Mouse (Mus musculus) c-Kit-positive CD71-positive TER-119-negative erythroid progenitor cells, embryonic 14.5 days (primary cell): ENCODE results near the gene Klf15.

Experiments
- DNase-seq: peaks from one replicate; pipeline ENCODE4 v3.0.0-alpha.2; 2013; ENCODE audit warnings: low read depth

Klf15 gene

GRCm38 (mm10) chr6:90494155-90494554 lies 31.8 kb downstream of the Klf15 start:
- no peak for DNase-seq

GRCm38 (mm10) chr6:90494566-90494965 lies 32.2 kb downstream of the Klf15 start:
- DNase-seq, result no peak

DNA sequence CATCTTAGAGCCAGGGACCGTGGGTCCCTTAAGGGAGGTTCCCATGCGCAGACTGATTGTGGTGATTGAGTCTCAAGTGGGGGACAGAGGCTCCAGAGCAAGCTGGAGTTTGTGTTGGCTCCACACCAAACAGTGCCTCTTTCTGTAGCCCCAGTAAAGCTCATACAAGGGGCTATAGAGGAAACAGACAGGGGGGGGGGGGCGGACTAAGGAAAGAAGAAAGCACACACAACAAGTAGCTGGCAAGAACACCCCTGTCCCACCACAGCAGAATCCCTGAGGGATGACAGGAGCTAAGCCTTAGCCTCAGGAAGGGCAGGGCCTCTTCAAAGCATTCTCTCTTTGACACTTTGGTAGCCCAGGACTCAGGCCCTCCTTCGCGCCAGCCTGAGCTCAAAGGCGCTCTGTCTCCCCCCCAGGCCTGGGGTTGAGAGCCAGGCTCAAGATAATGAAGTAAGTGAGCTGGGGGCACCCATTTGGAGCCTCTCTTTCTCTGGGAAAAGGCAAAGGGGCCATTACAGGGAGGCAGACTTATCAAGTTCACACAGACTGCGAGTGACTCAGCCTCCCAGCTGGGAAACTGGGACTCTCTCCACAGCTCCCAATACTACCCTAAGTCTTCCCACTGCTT lies 33.0 kb downstream of the Klf15 start:
- no peak for DNase-seq

DNA sequence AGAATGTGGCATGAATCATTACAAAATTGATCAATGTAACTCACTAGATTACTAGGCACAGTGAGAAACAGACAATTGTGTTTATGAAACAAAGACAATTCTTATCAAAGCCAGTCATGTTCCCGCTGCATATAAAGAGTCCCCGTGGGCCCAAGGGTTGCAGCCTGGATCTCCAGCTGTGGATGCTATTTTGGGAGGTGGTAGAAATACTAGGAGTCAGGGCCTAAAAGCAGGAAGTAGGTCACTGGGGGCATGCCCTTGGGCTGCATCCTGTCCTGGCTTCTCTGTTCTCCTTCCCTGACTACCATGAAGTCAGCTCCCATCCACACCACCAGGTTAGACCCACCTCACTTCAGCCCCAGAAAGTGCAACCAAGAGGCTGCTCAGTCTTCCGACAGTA lies 33.8 kb downstream of the Klf15 start:
- no peak for DNase-seq

- DNase-seq, result no peak
Observed at GRCm38 (mm10) chr6:90499509-90499908, 37.1 kb downstream of the Klf15 start.

DNA sequence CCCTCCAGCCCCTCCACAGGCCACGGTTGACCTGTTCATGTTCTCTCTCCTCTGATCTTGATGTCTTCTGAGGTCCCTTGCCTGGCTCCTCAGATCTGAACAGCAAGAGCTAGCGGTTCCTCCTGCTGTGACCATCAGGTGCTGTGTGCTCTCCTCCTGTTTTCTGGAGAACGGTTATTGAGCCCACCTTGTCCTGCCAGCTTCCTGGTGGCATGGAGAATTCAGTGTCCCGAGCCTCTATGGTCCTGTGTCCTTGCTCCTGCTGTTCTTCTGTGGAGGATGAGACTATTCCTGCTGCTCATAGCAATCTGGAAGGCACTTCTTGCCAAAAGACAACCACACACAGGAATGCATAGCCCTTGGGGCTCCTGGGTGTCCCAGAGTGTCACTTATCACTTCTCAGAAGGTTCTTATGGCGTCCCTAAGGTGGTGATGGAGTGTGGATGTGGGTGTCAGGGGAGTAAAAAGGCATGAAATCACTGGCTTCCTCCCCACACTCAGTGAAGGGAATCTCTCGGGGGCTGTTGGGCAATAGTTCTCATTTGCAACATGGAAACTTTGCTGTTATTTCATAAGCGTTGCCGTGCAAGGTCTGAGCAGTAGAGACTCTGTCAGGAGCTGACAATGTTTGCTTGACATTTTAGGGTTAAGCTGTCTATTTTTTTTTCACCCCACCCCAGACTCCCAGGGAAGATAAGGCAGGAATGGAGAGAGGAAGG lies 39.0 kb downstream of the Klf15 start:
- no peak for DNase-seq

DNA sequence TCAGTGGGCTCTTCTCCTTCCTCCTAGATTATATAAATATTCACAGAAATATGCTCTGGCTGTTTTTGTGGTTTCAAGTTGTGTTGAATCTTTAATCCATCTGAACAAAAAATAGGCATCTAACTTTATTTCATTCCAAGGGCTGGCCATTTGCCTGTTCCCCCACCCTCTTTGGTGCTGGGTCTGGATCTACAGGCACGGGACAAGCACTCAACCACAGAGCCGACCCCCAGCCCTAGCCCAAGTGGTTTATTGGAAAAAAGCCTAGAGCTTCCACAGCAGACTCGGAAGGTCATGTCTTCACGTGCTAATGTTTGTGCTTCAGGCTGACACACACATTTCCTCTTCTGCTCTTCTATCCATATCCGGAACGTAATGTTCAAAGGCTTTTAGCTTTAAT lies 43.5 kb downstream of the Klf15 start:
- DNase-seq, result no peak

GRCm38 (mm10) chr6:90506673-90507311 lies 44.4 kb downstream of the Klf15 start:
- no peak for DNase-seq

DNA sequence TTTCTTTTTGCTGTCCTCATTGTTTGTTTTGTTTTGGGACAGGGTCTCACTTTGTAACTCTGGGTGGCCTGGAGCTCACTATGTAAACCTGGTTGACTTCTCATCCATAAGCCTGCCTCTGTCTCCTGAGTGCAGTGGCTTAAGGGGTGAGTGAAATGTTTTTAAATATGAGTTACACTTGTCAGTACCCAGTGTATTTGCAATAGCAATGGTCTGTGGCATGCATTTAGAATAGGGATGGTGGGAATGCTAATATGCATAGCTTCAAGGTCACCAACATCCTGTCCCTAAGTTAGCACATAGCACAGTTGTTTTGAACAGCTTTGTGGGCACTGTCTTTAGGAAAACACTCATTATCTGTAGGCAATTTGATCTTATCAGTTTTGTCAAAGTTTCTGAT lies 45.1 kb downstream of the Klf15 start:
- no peak for DNase-seq

- DNase-seq, result no peak
Observed at GRCm38 (mm10) chr6:90508197-90508624, 45.8 kb downstream of the Klf15 start.

DNA sequence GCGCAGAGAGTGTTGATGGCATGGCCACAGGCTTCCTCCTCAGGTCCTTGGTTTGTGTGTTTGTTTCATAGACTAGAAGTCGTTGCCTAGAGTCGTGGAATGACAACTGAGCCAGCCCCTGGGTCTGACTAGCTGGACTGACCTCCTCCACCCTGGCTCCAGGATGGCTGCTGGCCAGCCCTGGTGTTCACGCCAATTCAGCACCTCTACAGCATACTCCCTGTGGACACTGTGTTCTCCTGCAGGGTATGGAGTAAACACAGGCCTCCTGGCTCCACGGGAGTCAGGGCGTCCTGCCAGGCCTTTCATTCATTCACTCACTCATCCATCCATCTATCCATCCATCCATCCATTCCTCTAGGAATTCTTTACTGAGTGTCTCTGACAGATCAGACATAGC lies 46.7 kb downstream of the Klf15 start:
- no peak for DNase-seq

GRCm38 (mm10) chr6:90512416-90512815 lies 50.0 kb downstream of the Klf15 start:
- DNase-seq, result no peak

DNA sequence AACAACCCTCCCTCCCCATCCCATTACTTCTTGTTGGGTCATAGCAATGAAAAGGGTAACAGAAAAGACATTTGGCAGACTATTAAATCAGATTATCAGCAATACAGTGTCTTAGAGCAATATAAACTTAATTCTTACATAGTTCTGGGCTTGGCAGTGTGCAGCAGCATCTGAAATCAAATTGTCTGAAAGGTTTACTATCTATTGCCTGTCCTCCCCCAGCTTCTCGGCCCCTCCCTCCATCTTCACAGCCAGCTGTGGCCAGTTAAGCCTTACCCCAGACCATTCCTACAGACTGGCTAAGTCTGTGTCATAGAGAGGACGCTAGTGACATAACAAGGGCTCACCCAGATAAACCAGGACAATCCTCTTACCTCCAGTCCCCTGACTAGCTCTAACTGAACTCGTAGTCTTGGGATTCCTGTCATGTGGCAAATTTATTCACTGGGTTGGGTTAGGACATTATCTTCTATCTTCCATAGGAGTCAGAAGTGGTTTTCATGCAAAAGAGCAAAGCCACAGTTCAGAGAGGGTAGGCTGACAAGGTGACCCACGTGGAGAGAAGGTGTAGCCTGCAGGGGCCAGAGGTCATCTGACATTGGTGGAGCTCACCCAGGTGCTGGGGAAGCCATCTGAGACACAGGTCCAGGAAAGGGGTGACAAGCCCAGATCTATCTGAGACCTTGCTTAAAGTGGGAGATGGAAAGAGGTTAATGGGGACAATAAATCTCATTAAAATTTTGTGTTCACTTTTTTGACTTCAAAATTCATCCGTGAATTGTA lies 50.9 kb downstream of the Klf15 start:
- DNase-seq, result no peak

- no peak for DNase-seq
Observed at GRCm38 (mm10) chr6:90514369-90514768, 52.0 kb downstream of the Klf15 start.

DNA sequence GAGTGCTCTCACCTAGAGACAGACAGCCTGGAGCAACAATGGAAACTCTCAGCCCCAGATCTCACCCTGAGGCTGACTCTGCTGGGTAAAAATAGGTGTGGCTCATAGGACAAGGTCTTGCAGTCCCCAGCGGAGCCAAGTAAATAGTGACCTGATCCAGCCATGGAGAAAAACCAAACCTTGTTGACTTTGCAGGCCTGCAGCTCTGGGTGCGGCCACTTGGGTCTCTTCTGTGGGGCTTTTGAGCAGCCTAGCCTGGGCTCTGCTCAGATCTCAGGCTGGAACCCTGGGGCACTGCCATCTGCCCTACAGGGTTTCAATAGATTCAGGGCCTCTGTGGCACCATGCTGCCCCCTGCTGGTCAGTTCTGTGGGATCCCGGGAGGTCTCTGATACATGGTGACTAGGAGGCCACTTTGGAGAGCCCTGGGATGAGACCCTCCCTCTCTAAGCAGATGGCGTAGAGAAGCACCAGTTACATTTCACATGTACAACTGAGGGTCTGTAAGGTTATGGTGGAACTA lies 52.6 kb downstream of the Klf15 start:
- DNase-seq, result peak; percentile 31

DNA sequence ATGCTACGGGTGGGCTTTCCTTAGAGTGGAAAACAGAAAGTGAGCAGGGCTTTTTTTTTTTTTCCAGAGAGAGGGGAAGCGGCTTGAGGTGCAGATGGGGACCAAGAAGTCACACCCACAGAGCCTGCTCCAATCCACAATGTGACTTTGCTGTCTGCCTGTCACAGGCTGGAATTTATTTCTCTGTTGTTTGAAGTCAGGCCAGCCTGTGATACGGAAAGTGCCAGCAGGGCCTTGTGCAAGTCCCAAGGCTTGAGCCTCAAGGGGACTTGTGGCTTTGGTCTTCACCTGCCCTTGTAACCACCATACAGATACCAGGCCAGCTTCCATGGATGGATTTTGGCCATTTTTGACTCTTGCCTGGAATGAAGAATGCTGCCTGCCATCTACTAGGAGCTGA lies 56.5 kb downstream of the Klf15 start:
- no peak for DNase-seq

GRCm38 (mm10) chr6:90519375-90519774 lies 57.0 kb downstream of the Klf15 start:
- no peak for DNase-seq
